Mouse (Mus musculus) ES-E14 (cell line): ENCODE data around the gene Ikzf4.

Source experiments
- HCFC1 ChIP-seq: IDR thresholded peaks from 2 replicates; pipeline ENCODE4 v1.6.1; 2012; ENCODE audit warnings: low read length, inconsistent platforms, borderline replicate concordance; ENCODE audit not compliant: insufficient read depth
- MAFK ChIP-seq: IDR thresholded peaks from 2 replicates; pipeline ENCODE4 v1.6.1; 2014; ENCODE audit warnings: mild to moderate bottlenecking, low read depth, low read length, inconsistent platforms; ENCODE audit not compliant: insufficient read depth
- ZC3H11A ChIP-seq: IDR thresholded peaks from 2 replicates; pipeline ENCODE4 v1.6.1; 2012; ENCODE audit warnings: low read depth, mild to moderate bottlenecking, inconsistent platforms, low read length, borderline replicate concordance

- TF ChIP-seq MAFK (no peak), HCFC1 (no peak), ZC3H11A (no peak)
Observed at GRCm38 (mm10) chr10:128665806-128666205, 20.0 kb upstream of the Ikzf4 start.
